Mouse (Mus musculus): ENCODE data around the gene Ppp4r1. TPM values are rescaled to one million over a fixed set of nuclear protein-coding genes. Genes with fewer than 3 reads are reported as not detected.
A peak's percentile ranks its signal among the peaks of the same experiment; 100 is the strongest.

Gene Ppp4r1
- polyA plus RNA-seq, 1 experiment from 2014 or later, result 32.5 TPM

- 33% methylated on average over 17 of the region's 17 CpGs for WGBS
- TF ChIP-seq CTCF (IDR thresholded peaks at IDR 0.05; ENCODE audit: low read depth), result no peak
- Histone ChIP-seq H3K9me3 (replicated peaks; ENCODE audit: low read length) (no peaks in the 10 kb centered on the region), H3K4me1 (replicated peaks; ENCODE audit: insufficient read depth, low read length) (peaks cover 25% of the 10 kb centered on the region), H3K4me3 (replicated peaks; ENCODE audit: low read depth, low read length) (peak overlapping the region; percentile 78), H3K36me3 (ENCODE audit: insufficient read depth, low read length) (no peaks in the 10 kb centered on the region), H3K9ac (ENCODE audit: low read depth, low read length) (no peak overlapping the region; the same call in 1 of the 2 replicates), H3K4me2 (ENCODE audit: low read length) (peak overlapping the region; percentile 99), H3K27ac (no peak overlapping the region), H3K27me3 (ENCODE audit: insufficient read depth, low read length) (no peaks in the 10 kb centered on the region)
- DNase-seq (ENCODE audit: low spot score) (no peak), ATAC-seq (replicated peaks; ENCODE audit: low FRiP score, low read depth) (no peak)
Measured at GRCm38 (mm10) chr17:65770982-65771915, 11.1 kb upstream of the Ppp4r1 start.

GRCm38 (mm10) chr17:65771951-65772934 is 10.1 kb upstream of the Ppp4r1 start, which contains the start of gene Rab31:
Gene Rab31 (minus strand): TSS chr17:65772752.
- WGBS, result under 1% methylated on average over 73 of the region's 75 CpGs
- peak; percentile 86 for DNase-seq (ENCODE audit: low spot score)
- Histone ChIP-seq H3K4me3 (replicated peaks; ENCODE audit: low read depth, low read length) (peak within 1 kb of the TSS; percentile 78), H3K27me3 (ENCODE audit: insufficient read depth, low read length) (no peaks in the 10 kb centered on the region), H3K27ac (peak within 1 kb of the TSS; percentile 57), H3K9me3 (replicated peaks; ENCODE audit: low read length) (no peaks in the 10 kb centered on the region), H3K9ac (ENCODE audit: low read depth, low read length) (peak within 1 kb of the TSS; percentile 83), H3K4me2 (ENCODE audit: low read length) (peak within 1 kb of the TSS; percentile 99), H3K4me1 (replicated peaks; ENCODE audit: insufficient read depth, low read length) (peaks cover 25% of the 10 kb centered on the region), H3K36me3 (ENCODE audit: insufficient read depth, low read length) (no peaks in the 10 kb centered on the region)
- peak; percentile 86 for ATAC-seq (replicated peaks; ENCODE audit: low FRiP score, low read depth)
- no peak for TF ChIP-seq CTCF (IDR thresholded peaks at IDR 0.05; ENCODE audit: low read depth)

GRCm38 (mm10) chr17:65773617-65774016 is 8.8 kb upstream of the Ppp4r1 start:
- Histone ChIP-seq H3K4me2 (ENCODE audit: low read length) (no peak overlapping the region), H3K27ac (no peak overlapping the region), H3K27me3 (ENCODE audit: insufficient read depth, low read length) (no peaks in the 10 kb centered on the region), H3K9me3 (replicated peaks; ENCODE audit: low read length) (no peaks in the 10 kb centered on the region), H3K4me1 (replicated peaks; ENCODE audit: insufficient read depth, low read length) (peaks cover 17% of the 10 kb centered on the region), H3K9ac (ENCODE audit: low read depth, low read length) (no peak overlapping the region), H3K36me3 (ENCODE audit: insufficient read depth, low read length) (no peaks in the 10 kb centered on the region), H3K4me3 (replicated peaks; ENCODE audit: low read depth, low read length) (no peak overlapping the region)
- 62% methylated on average over 4 of the region's 4 CpGs for WGBS
- no peak for ATAC-seq (replicated peaks; ENCODE audit: low FRiP score, low read depth)
- TF ChIP-seq CTCF (IDR thresholded peaks at IDR 0.05; ENCODE audit: low read depth), result peak; percentile 36
- DNase-seq (ENCODE audit: low spot score), result no peak

- ATAC-seq (replicated peaks; ENCODE audit: low FRiP score, low read depth), result peak; percentile 53
- no peak for TF ChIP-seq CTCF (IDR thresholded peaks at IDR 0.05; ENCODE audit: low read depth)
- no peak for DNase-seq (ENCODE audit: low spot score)
- WGBS, result 44% methylated on average over 7 of the region's 7 CpGs
- H3K9me3 ChIP-seq (replicated peaks; ENCODE audit: low read length), result no peaks in the 10 kb centered on the region
- no peak overlapping the region for H3K4me3 ChIP-seq (replicated peaks; ENCODE audit: low read depth, low read length)
- H3K4me2 ChIP-seq (ENCODE audit: low read length), result no peak overlapping the region
- H3K36me3 ChIP-seq (ENCODE audit: insufficient read depth, low read length), result no peaks in the 10 kb centered on the region
- H3K9ac ChIP-seq (ENCODE audit: low read depth, low read length), result no peak overlapping the region
- H3K27me3 ChIP-seq (ENCODE audit: insufficient read depth, low read length), result no peaks in the 10 kb centered on the region
- H3K27ac ChIP-seq, result no peak overlapping the region
- peaks cover 12% of the 10 kb centered on the region for H3K4me1 ChIP-seq (replicated peaks; ENCODE audit: insufficient read depth, low read length)
Measured at GRCm38 (mm10) chr17:65774439-65774838, 7.9 kb upstream of the Ppp4r1 start.

- Histone ChIP-seq H3K4me3 (replicated peaks; ENCODE audit: low read depth, low read length) (no peak overlapping the region), H3K4me2 (ENCODE audit: low read length) (no peak overlapping the region), H3K27me3 (ENCODE audit: insufficient read depth, low read length) (no peaks in the 10 kb centered on the region), H3K9me3 (replicated peaks; ENCODE audit: low read length) (no peaks in the 10 kb centered on the region), H3K9ac (ENCODE audit: low read depth, low read length) (no peak overlapping the region), H3K27ac (no peak overlapping the region), H3K4me1 (replicated peaks; ENCODE audit: insufficient read depth, low read length) (peaks cover 7% of the 10 kb centered on the region), H3K36me3 (ENCODE audit: insufficient read depth, low read length) (no peaks in the 10 kb centered on the region)
- no peak for TF ChIP-seq CTCF (IDR thresholded peaks at IDR 0.05; ENCODE audit: low read depth)
- 92% methylated on average over 1 of the region's 1 CpGs for WGBS
- DNase-seq (ENCODE audit: low spot score), result no peak
- no peak for ATAC-seq (replicated peaks; ENCODE audit: low FRiP score, low read depth)
Measured at GRCm38 (mm10) chr17:65776228-65776627, 6.1 kb upstream of the Ppp4r1 start.

GRCm38 (mm10) chr17:65777461-65777860 is 4.9 kb upstream of the Ppp4r1 start:
- Histone ChIP-seq H3K27ac (no peak overlapping the region), H3K4me2 (ENCODE audit: low read length) (no peak overlapping the region), H3K9me3 (replicated peaks; ENCODE audit: low read length) (no peaks in the 10 kb centered on the region), H3K27me3 (ENCODE audit: insufficient read depth, low read length) (no peaks in the 10 kb centered on the region), H3K4me3 (replicated peaks; ENCODE audit: low read depth, low read length) (no peak overlapping the region), H3K36me3 (ENCODE audit: insufficient read depth, low read length) (no peaks in the 10 kb centered on the region), H3K4me1 (replicated peaks; ENCODE audit: insufficient read depth, low read length) (peaks cover 6% of the 10 kb centered on the region), H3K9ac (ENCODE audit: low read depth, low read length) (no peak overlapping the region)
- WGBS, result 83% methylated on average over 4 of the region's 4 CpGs
- TF ChIP-seq CTCF (IDR thresholded peaks at IDR 0.05; ENCODE audit: low read depth), result no peak
- no peak for ATAC-seq (replicated peaks; ENCODE audit: low FRiP score, low read depth)
- DNase-seq (ENCODE audit: low spot score), result no peak
